Comparison of ENCODE assay signal across 8 mouse cellular contexts in the genomic region with DNA sequence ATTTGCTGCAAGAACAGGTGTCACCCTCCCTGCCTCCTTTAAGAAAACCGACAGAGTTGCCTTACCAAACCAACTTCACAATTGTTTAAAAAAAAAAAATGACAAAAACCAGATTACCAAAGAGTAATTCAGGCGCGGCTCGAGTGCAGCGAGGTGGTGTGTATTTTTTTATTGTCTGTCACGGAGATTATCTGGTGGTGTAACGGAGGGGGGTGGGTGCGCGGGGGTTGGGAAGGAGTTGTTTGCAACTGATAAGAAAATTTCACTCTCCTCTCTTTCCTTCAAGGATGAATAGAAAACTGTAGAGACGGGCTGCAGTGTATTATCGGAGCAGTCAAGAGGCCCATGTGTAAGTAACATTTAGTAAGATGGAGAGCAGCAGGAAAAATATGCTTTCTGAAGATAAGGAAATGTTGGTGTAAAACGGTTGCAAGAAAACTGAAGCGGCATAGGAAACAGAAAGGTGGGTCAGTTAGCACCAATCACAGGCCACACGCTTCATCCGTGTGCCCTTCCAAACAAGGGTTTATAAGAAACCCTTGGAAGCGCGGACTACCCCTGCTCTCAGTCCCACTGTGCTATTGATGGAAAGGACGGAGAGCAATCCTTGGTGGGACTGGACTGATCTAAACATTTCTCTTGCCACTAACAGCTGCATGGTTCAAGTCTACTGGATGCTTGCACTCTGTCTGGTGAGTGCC. TPM values are rescaled to one million over a fixed set of nuclear protein-coding genes. Genes with fewer than 3 reads are reported as not detected.
DNase-seq lines count a peak whose midpoint lies in the region; ATAC-seq and TF ChIP-seq lines count a peak whose summit lies in the region.

No protein-coding gene starts in this region.

- peak overlapping the region; percentile 43; the same call in 1 of the 2 replicates for H3K27ac ChIP-seq in layer of hippocampus, adult 2 months
- no peak overlapping the region for H3K27ac ChIP-seq in embryonic facial prominence, embryonic 15.5 days (replicated peaks)
- H3K27ac ChIP-seq in intestine, postnatal 0 days (ENCODE audit: low read depth, low read length): no peak overlapping the region

- WGBS in embryonic facial prominence, embryonic 15.5 days: 46% methylated on average over 18 of the region's 18 CpGs
- 23% methylated on average over 18 of the region's 18 CpGs for WGBS in intestine, postnatal 0 days

- no peaks in the 10 kb centered on the region for H3K4me1 ChIP-seq in embryonic facial prominence, embryonic 15.5 days
- no peaks in the 10 kb centered on the region; the same call in 1 of the 2 replicates for H3K4me1 ChIP-seq in intestine, postnatal 0 days (replicated peaks; ENCODE audit: control insufficient read depth, insufficient read depth, low read length)

- no peak for DNase-seq in layer of hippocampus, adult 2 months (ENCODE audit: low spot score in 2 of 2)
- DNase-seq in layer of hippocampus, adult 9-11 months: no peak
- DNase-seq in spleen, postnatal 36 days (ENCODE audit: low spot score in 2 of 2): peak; percentile 22 to 49
- DNase-seq in kidney, adult 11 months: no peak
- DNase-seq in kidney, postnatal 10 days: no peak
- DNase-seq in natural killer cell, adult 2 months (ENCODE audit: low spot score in 2 of 2): no peak

- H3K36me3 ChIP-seq in embryonic facial prominence, embryonic 15.5 days: no peaks in the 10 kb centered on the region
- no peaks in the 10 kb centered on the region for H3K36me3 ChIP-seq in intestine, postnatal 0 days (ENCODE audit: control insufficient read depth, insufficient read depth)

- no peak for ATAC-seq in embryonic facial prominence, embryonic 15.5 days (ENCODE audit: insufficient number of reproducible peaks, low FRiP score, low TSS enrichment, low read depth)
- no peak for ATAC-seq in intestine, postnatal 0 days

- H3K9me3 ChIP-seq in embryonic facial prominence, embryonic 15.5 days (replicated peaks): no peaks in the 10 kb centered on the region
- no peaks in the 10 kb centered on the region for H3K9me3 ChIP-seq in intestine, postnatal 0 days (ENCODE audit: control insufficient read depth)

- no peak overlapping the region for H3K9ac ChIP-seq in embryonic facial prominence, embryonic 15.5 days
- H3K9ac ChIP-seq in intestine, postnatal 0 days (ENCODE audit: low read depth, low read length): no peak overlapping the region

- H3K4me3 ChIP-seq in layer of hippocampus, adult 2 months: peak overlapping the region; percentile 10; the same call in 1 of the 2 replicates
- no peak overlapping the region for H3K4me3 ChIP-seq in embryonic facial prominence, embryonic 15.5 days (replicated peaks)
- H3K4me3 ChIP-seq in intestine, postnatal 0 days (ENCODE audit: low read depth, low read length): no peak overlapping the region

- peak overlapping the region; percentile 8; the same call in 1 of the 2 replicates for H3K4me2 ChIP-seq in embryonic facial prominence, embryonic 15.5 days (replicated peaks)
- peak overlapping the region; percentile 48 for H3K4me2 ChIP-seq in intestine, postnatal 0 days (replicated peaks; ENCODE audit: low read depth)

- no peaks in the 10 kb centered on the region for H3K27me3 ChIP-seq in embryonic facial prominence, embryonic 15.5 days
- no peaks in the 10 kb centered on the region for H3K27me3 ChIP-seq in intestine, postnatal 0 days (replicated peaks; ENCODE audit: control insufficient read depth, insufficient read depth, low read length)

- no peak for TF ChIP-seq CTCF in layer of hippocampus, adult 2 months (conservative IDR thresholded peaks at IDR 0.05)
- TF ChIP-seq CTCF in intestine, postnatal 0 days (IDR thresholded peaks at IDR 0.05; ENCODE audit: low read depth): no peak

RNA-seq across cellular contexts. Expression of a gene that starts 17.2 kb away (rescaled TPM):
- total RNA-seq in layer of hippocampus, adult 2 months (2021): 100 to 1,000 TPM; 206 to 219 TPM
- polyA plus RNA-seq in embryonic facial prominence, embryonic 15.5 days (2015; fragmentation: Nextera tagmentation; extraction: Ambion mirVana): 16.8 and 17.5 TPM in 2 replicates
- polyA plus RNA-seq in intestine, postnatal 0 days (2015; fragmentation: Nextera tagmentation; extraction: Ambion mirVana): 8.2 and 8.9 TPM in 2 replicates

Comparison
In these comparisons a context has a peak if more than half of its experiments do, and no peak if none do; other contexts are left out.
1. DNase-seq: peak in spleen, postnatal 36 days (2 of 2); none in layer of hippocampus, adult 2 months (0 of 2), layer of hippocampus, adult 9-11 months (single experiment), kidney, adult 11 months (single experiment), kidney, postnatal 10 days (single experiment) and natural killer cell, adult 2 months (0 of 2).